Mouse (Mus musculus): ENCODE measurements around the gene Mier2.

GRCm38 (mm10) chr10:79554330-79555237, at the start of gene Mier2:
- TF ChIP-seq EP300 (IDR thresholded peaks at IDR 0.05; ENCODE audit: insufficient read depth, low read depth, low read length) (no peak), POLR2A (IDR thresholded peaks at IDR 0.05; ENCODE audit: insufficient read depth, low read length) (peak; percentile 44), CTCF (IDR thresholded peaks at IDR 0.05; ENCODE audit: low read depth, low read length) (no peak)

All from ES-Bruce4 (cell line).